Mouse (Mus musculus) megakaryocyte, embryonic 14.5 days (primary cell): ENCODE results near the gene Hist1h4m. TPM values are rescaled to one million over a fixed set of nuclear protein-coding genes. Genes with fewer than 3 reads are reported as not detected.
A peak's percentile ranks its signal among the peaks of the same experiment; 100 is the strongest.
"Not testable (repeated sequence)": the region's sequence is repeated elsewhere in the genome, so short reads cannot be mapped to it uniquely, and the experiment has no call there.

ENCODE experiments used
- H3K27me3 ChIP-seq: replicated peaks from 2 replicates; pipeline ENCODE3; 2012; ENCODE audit warnings: inconsistent platforms
- H3K36me3 ChIP-seq: replicated peaks from 2 replicates; pipeline ENCODE3; 2012; ENCODE audit warnings: low read length, inconsistent platforms, mixed read lengths
- H3K4me1 ChIP-seq: 2 replicates; pipeline ENCODE4 v1.6.1; 2012; ENCODE audit warnings: inconsistent platforms
- H3K4me3 ChIP-seq: replicated peaks from 2 replicates; pipeline ENCODE3; 2012; ENCODE audit warnings: moderate library complexity, mild to moderate bottlenecking, inconsistent platforms
- H3K9me3 ChIP-seq: 2 replicates; pipeline ENCODE4 v1.6.1; 2012; ENCODE audit warnings: inconsistent platforms
- FLI1 ChIP-seq: IDR thresholded peaks from 2 replicates; pipeline ENCODE4 v1.6.1; 2012; ENCODE audit warnings: low read length, inconsistent platforms, mixed read lengths
- GATA1 ChIP-seq: IDR thresholded peaks from 3 replicates; pipeline ENCODE4 v1.6.1; 2012; ENCODE audit warnings: mixed read lengths, low read length, inconsistent platforms, borderline replicate concordance
- polyA plus RNA-seq: library from polyadenylated mRNA; stranded (reverse); fragments of >175 nt; gene quantifications from 2 replicates; pipeline ENCODE4 v1.2.3, GENCODE M21; 2012; ENCODE audit warnings: low replicate concordance; ENCODE audit not compliant: insufficient read depth

Gene Hist1h4m
- polyA plus RNA-seq, 1 experiment, result 91.9 TPM

- no peak for TF ChIP-seq GATA1
- no peak for TF ChIP-seq FLI1
- Histone ChIP-seq H3K27me3 (no peaks in the 10 kb centered on the region), H3K4me1 (peaks cover 59% of the 10 kb centered on the region), H3K9me3 (no peaks in the 10 kb centered on the region), H3K36me3 (no peaks in the 10 kb centered on the region), H3K4me3 (peak overlapping the region; percentile 88)
These were observed 25.2 kb upstream of the Hist1h4m start for GRCm38 (mm10) chr13:21786189-21786898.

- H3K9me3 ChIP-seq, H3K27me3 ChIP-seq, H3K36me3 ChIP-seq: not testable (repeated sequence)
- Histone ChIP-seq H3K4me3 (peak within 1 kb of the TSS; percentile 89), H3K4me1 (peaks cover 58% of the 10 kb centered on the region)
These were observed 24.5 kb upstream of the Hist1h4m start, which contains the start of the genes Hist1h2an and Hist1h2bp for GRCm38 (mm10) chr13:21786899-21787629. Gene Hist1h2an (minus strand): TSS chr13:21787218. Gene Hist1h2bp (plus strand): TSS chr13:21787461.

- no peak for TF ChIP-seq GATA1
- TF ChIP-seq FLI1, result no peak
- peak overlapping the region; percentile 81 for H3K4me3 ChIP-seq
These were observed 23.6 kb upstream of the Hist1h4m start for GRCm38 (mm10) chr13:21787760-21788593.

GRCm38 (mm10) chr13:21789925-21790324, 21.6 kb upstream of the Hist1h4m start:
- Histone ChIP-seq H3K27me3 (no peaks in the 10 kb centered on the region), H3K9me3 (no peaks in the 10 kb centered on the region), H3K4me3 (no peak overlapping the region), H3K4me1 (peaks cover 40% of the 10 kb centered on the region), H3K36me3 (no peaks in the 10 kb centered on the region)
- no peak for TF ChIP-seq FLI1
- TF ChIP-seq GATA1, result no peak

More at GRCm38 (mm10) chr13:21787760-21788593, 23.6 kb upstream of the Hist1h4m start:
- Histone ChIP-seq H3K9me3 (no peaks in the 10 kb centered on the region), H3K4me1 (peaks cover 50% of the 10 kb centered on the region), H3K27me3 (no peaks in the 10 kb centered on the region), H3K36me3 (no peaks in the 10 kb centered on the region)

GRCm38 (mm10) chr13:21790601-21791283, 20.8 kb upstream of the Hist1h4m start:
- peak overlapping the region; percentile 64 for H3K4me3 ChIP-seq
- H3K9me3 ChIP-seq, result no peaks in the 10 kb centered on the region
- no peaks in the 10 kb centered on the region for H3K27me3 ChIP-seq
- H3K36me3 ChIP-seq, result no peaks in the 10 kb centered on the region
- TF ChIP-seq GATA1, result no peak
- TF ChIP-seq FLI1, result no peak
- H3K4me1 ChIP-seq, result peaks cover 37% of the 10 kb centered on the region

GRCm38 (mm10) chr13:21795584-21795983, 16.0 kb upstream of the Hist1h4m start:
- Histone ChIP-seq H3K4me3 (no peak overlapping the region), H3K4me1 (peaks cover 12% of the 10 kb centered on the region), H3K9me3 (no peaks in the 10 kb centered on the region), H3K27me3 (no peaks in the 10 kb centered on the region), H3K36me3 (no peaks in the 10 kb centered on the region)
- TF ChIP-seq FLI1 (no peak), GATA1 (no peak)

GRCm38 (mm10) chr13:21797163-21797562, 14.4 kb upstream of the Hist1h4m start:
- H3K36me3 ChIP-seq, H3K4me3 ChIP-seq, H3K27me3 ChIP-seq, H3K4me1 ChIP-seq, H3K9me3 ChIP-seq: not testable (repeated sequence)

- H3K36me3 ChIP-seq, H3K9me3 ChIP-seq, H3K4me1 ChIP-seq: not testable (repeated sequence)
These were observed 8.5 kb upstream of the Hist1h4m start for GRCm38 (mm10) chr13:21803058-21803457.

GRCm38 (mm10) chr13:21810073-21810472, 1.5 kb upstream of the Hist1h4m start, which contains the start of the genes Hist1h2bq and Hist1h2ao:
Gene Hist1h2bq (minus strand): TSS chr13:21810197.
Gene Hist1h2ao (plus strand): TSS chr13:21810465.
- not testable (repeated sequence) for H3K27me3 ChIP-seq, H3K4me1 ChIP-seq, H3K4me3 ChIP-seq, H3K9me3 ChIP-seq, H3K36me3 ChIP-seq

More at GRCm38 (mm10) chr13:21803058-21803457, 8.5 kb upstream of the Hist1h4m start:
- not testable (repeated sequence) for H3K4me3 ChIP-seq, H3K27me3 ChIP-seq

- not testable (repeated sequence) for H3K9me3 ChIP-seq, H3K27me3 ChIP-seq, H3K36me3 ChIP-seq, H3K4me3 ChIP-seq, H3K4me1 ChIP-seq
These were observed 472 bp upstream of the Hist1h4m start for GRCm38 (mm10) chr13:21811074-21811473.

GRCm38 (mm10) chr13:21812092-21812491, 546 bp downstream of the Hist1h4m start:
- H3K4me3 ChIP-seq, result peak overlapping the region; percentile 83
- not testable (repeated sequence) for H3K27me3 ChIP-seq, H3K36me3 ChIP-seq, H3K4me1 ChIP-seq, H3K9me3 ChIP-seq

GRCm38 (mm10) chr13:21820082-21820890, 8.7 kb downstream of the Hist1h4m start:
- H3K4me3 ChIP-seq, H3K27me3 ChIP-seq, H3K9me3 ChIP-seq, H3K36me3 ChIP-seq: not testable (repeated sequence)
- H3K4me1 ChIP-seq, result peaks cover 12% of the 10 kb centered on the region
